Mouse (Mus musculus) ES-E14 (cell line): ENCODE data around the gene Wbp2. TPM values are rescaled to one million over a fixed set of nuclear protein-coding genes. Genes with fewer than 3 reads are reported as not detected.
A peak's percentile ranks its signal among the peaks of the same experiment; 100 is the strongest.

Experiments
- DNase-seq: peaks from one replicate; pipeline ENCODE4 v3.0.0-alpha.2; 2013; ENCODE audit warnings: low read depth, low spot score
- H3K27ac ChIP-seq: 2 replicates; pipeline ENCODE4 v1.5.1; 2012; ENCODE audit warnings: low read depth, mild to moderate bottlenecking, low read length, moderate library complexity, mixed read lengths; ENCODE audit not compliant: poor library complexity, insufficient read depth, severe bottlenecking
- H3K36me3 ChIP-seq: 2 replicates; pipeline ENCODE4 v1.6.1; 2012; ENCODE audit warnings: mild to moderate bottlenecking, low read length, moderate library complexity, mixed read lengths; ENCODE audit not compliant: control insufficient read depth, poor library complexity, insufficient read depth, severe bottlenecking
- H3K4me1 ChIP-seq, 2 experiments: fragments of 150-350 bp in 1 of 2; sonication (generic) in 1 of 2; 2 replicates each; pipeline ENCODE4 v1.6.1; 2012; ENCODE audit warnings: low read length in 2 of 2, mild to moderate bottlenecking in 1 of 2, mixed read lengths in 1 of 2; ENCODE audit not compliant: control insufficient read depth in 2 of 2, insufficient read depth in 2 of 2, poor library complexity in 1 of 2
- H3K4me3 ChIP-seq, 2 experiments: fragments of 150-350 bp in 1 of 2; sonication (generic) in 1 of 2; 2 replicates each; pipeline ENCODE4 v1.5.1; 2012; ENCODE audit warnings: low read length in 2 of 2, low read depth in 1 of 2, mild to moderate bottlenecking in 1 of 2, mixed read lengths in 1 of 2; ENCODE audit not compliant: insufficient read depth in 1 of 2, poor library complexity in 1 of 2, severe bottlenecking in 1 of 2
- H3K9ac ChIP-seq: 2 replicates; pipeline ENCODE4 v1.6.1; 2012; ENCODE audit warnings: low read depth, mild to moderate bottlenecking, low read length, mixed read lengths; ENCODE audit not compliant: poor library complexity, insufficient read depth, severe bottlenecking
- H3K9me3 ChIP-seq: fragments of 150-350 bp; sonication (generic); 2 replicates; pipeline ENCODE4 v1.6.1; 2012; ENCODE audit warnings: low read depth, mild to moderate bottlenecking, low read length; ENCODE audit not compliant: control insufficient read depth, insufficient read depth
- CHD2 ChIP-seq: IDR thresholded peaks from 2 replicates; pipeline ENCODE4 v1.6.1; 2014; ENCODE audit warnings: mild to moderate bottlenecking, low read depth, low read length, inconsistent platforms
- HCFC1 ChIP-seq: IDR thresholded peaks from 2 replicates; pipeline ENCODE4 v1.6.1; 2012; ENCODE audit warnings: low read length, inconsistent platforms, borderline replicate concordance; ENCODE audit not compliant: insufficient read depth
- MAFK ChIP-seq: IDR thresholded peaks from 2 replicates; pipeline ENCODE4 v1.6.1; 2014; ENCODE audit warnings: mild to moderate bottlenecking, low read depth, low read length, inconsistent platforms; ENCODE audit not compliant: insufficient read depth
- ZC3H11A ChIP-seq: IDR thresholded peaks from 2 replicates; pipeline ENCODE4 v1.6.1; 2012; ENCODE audit warnings: low read depth, mild to moderate bottlenecking, inconsistent platforms, low read length, borderline replicate concordance
- ZNF384 ChIP-seq: IDR thresholded peaks from 2 replicates; pipeline ENCODE4 v1.6.1; 2012; ENCODE audit warnings: low read depth, low read length, inconsistent platforms
- in situ Hi-C, 2 experiments: fragments of 600-800 bp; cut with MboI; formaldehyde crosslinking; loops; one replicate each; pipeline ENCODE4 v1.15.1; 2025; ENCODE audit warnings: low sequenced_read_pairs in 2 of 2, inconsistent platforms in 1 of 2; ENCODE audit not compliant: unreplicated experiment in 2 of 2
- total RNA-seq: library from RNA; depleted of rRNA; stranded (reverse); fragments of 300-350 nt; gene quantifications from 2 replicates; pipeline ENCODE4 v1.2.3, GENCODE M21; 2012

The Wbp2 gene
- total RNA-seq, 1 experiment: 20.1 TPM

GRCm38 (mm10) chr11:116072608-116073007 lies 14.2 kb downstream of the Wbp2 start:
- H3K4me3 ChIP-seq: no peak overlapping the region
- TF ChIP-seq ZNF384 (no peak), HCFC1 (no peak), CHD2 (no peak), ZC3H11A (no peak), MAFK (no peak)
- DNase-seq: no peak
- peaks cover 0 to 13% of the 10 kb centered on the region in 2 experiments; a peak in 2 of 4 replicates for H3K4me1 ChIP-seq
- no peaks in the 10 kb centered on the region for H3K36me3 ChIP-seq
- in situ Hi-C loops: no loop called here
- no peaks in the 10 kb centered on the region for H3K9me3 ChIP-seq
- H3K27ac ChIP-seq: no peak overlapping the region
- H3K9ac ChIP-seq: no peak overlapping the region

DNA sequence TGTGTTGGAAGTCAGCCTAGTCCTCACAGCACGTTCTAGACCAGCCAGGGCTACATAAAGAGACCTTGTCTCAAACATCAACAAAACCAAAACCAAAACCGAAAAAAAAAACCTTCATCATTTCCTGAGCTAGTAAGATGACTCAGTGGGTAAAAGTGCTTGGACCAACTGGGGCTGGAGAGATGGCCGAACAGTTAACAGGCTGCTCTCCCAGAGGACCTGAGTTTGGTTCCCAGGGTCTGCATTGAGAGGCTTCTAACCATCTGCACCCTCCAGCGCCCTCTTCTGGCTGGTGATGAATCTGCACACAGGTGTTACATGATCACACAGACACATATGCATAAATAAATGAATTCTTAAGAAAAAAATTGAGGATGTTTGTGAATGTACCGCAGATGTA lies 15.3 kb downstream of the Wbp2 start:
- Histone ChIP-seq H3K4me3 (no peak overlapping the region), H3K4me1 (peaks cover 0 to 9% of the 10 kb centered on the region in 2 experiments; a peak in 1 of 4 replicates), H3K27ac (no peak overlapping the region), H3K36me3 (no peaks in the 10 kb centered on the region), H3K9me3 (no peaks in the 10 kb centered on the region), H3K9ac (no peak overlapping the region)
- DNase-seq: peak; percentile 79
- in situ Hi-C loops: no loop called here
- TF ChIP-seq ZNF384 (no peak), ZC3H11A (no peak), CHD2 (no peak), HCFC1 (no peak), MAFK (no peak)

- TF ChIP-seq MAFK: no peak
- no peak for TF ChIP-seq ZNF384
- no peak for TF ChIP-seq CHD2
- TF ChIP-seq HCFC1: no peak
- TF ChIP-seq ZC3H11A: no peak
- no peak overlapping the region for H3K27ac ChIP-seq
- no peak for DNase-seq
- H3K36me3 ChIP-seq: peaks cover 5% of the 10 kb centered on the region; the same call in 1 of the 2 replicates
- in situ Hi-C loops: no loop called here
- H3K9me3 ChIP-seq: no peaks in the 10 kb centered on the region
- H3K4me1 ChIP-seq: peaks cover 0 to 2% of the 10 kb centered on the region in 2 experiments; a peak in 1 of 4 replicates
- no peak overlapping the region for H3K4me3 ChIP-seq
- no peak overlapping the region for H3K9ac ChIP-seq
Measured at GRCm38 (mm10) chr11:116065345-116065744, 21.4 kb downstream of the Wbp2 start.

DNA sequence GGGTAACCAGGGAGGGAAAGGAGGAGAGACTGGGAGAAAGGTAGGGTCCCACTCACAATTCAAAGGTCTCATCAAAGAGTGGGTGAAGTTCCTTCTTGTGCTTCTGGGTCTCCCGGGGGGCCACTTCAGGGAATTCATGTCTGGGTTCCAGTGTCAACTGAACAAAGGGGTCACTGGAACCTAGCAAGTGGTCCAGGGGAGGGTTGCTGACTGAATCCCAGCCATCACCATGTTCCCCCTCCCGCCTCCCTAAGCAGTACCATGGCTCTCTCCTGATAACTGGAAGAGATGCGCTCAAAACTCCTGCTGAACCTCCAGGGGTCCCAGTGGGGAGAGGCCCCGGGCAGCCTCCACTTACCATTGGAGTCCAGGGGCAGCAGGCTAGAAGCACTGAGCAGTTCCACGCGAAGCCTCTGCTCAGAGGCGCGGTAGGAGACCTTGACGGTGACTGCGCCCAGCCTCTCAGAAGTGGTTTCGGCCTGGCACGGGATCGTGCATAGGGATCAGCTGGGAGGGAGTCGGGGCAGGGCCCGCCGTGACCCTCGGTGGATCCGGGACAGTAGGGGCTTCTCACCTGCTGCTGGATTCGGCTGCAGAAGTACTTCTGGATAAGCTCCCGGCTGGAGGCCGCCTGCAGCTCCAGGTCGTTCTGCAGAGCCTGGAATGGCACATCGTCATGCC lies 22.5 kb downstream of the Wbp2 start:
- no peak overlapping the region for H3K27ac ChIP-seq
- H3K4me1 ChIP-seq: no peaks in the 10 kb centered on the region; a peak in 1 of 4 replicates
- in situ Hi-C loops: no loop called here
- DNase-seq: no peak
- peaks cover 9% of the 10 kb centered on the region; the same call in 1 of the 2 replicates for H3K36me3 ChIP-seq
- peak overlapping the region; percentile 20 to 44; a peak in 3 of 4 replicates for H3K4me3 ChIP-seq
- TF ChIP-seq MAFK (no peak), ZC3H11A (no peak), CHD2 (no peak), ZNF384 (no peak), HCFC1 (no peak)
- peak overlapping the region; percentile 12; the same call in 1 of the 2 replicates for H3K9ac ChIP-seq
- H3K9me3 ChIP-seq: no peaks in the 10 kb centered on the region

- Histone ChIP-seq H3K9ac (no peak overlapping the region), H3K36me3 (peaks cover 17% of the 10 kb centered on the region)
Measured at GRCm38 (mm10) chr11:116063562-116063961, 23.2 kb downstream of the Wbp2 start.

More at GRCm38 (mm10) chr11:116063562-116063961, 23.2 kb downstream of the Wbp2 start:
- DNase-seq: no peak
- in situ Hi-C loops: no loop called here
- Histone ChIP-seq H3K4me1 (no peaks in the 10 kb centered on the region; a peak in 1 of 4 replicates), H3K4me3 (no peak overlapping the region), H3K9me3 (no peaks in the 10 kb centered on the region), H3K27ac (no peak overlapping the region)
- TF ChIP-seq ZNF384 (no peak), MAFK (no peak), CHD2 (no peak), HCFC1 (no peak), ZC3H11A (no peak)
